Mouse (Mus musculus) urinary bladder, adult 18-20 months (tissue): ENCODE results near the gene Pate2.
"Not testable (repeated sequence)": the region's sequence is repeated elsewhere in the genome, so short reads cannot be mapped to it uniquely, and the experiment has no call there.

Experiments
- DNase-seq, 2 experiments: peaks; one replicate each; pipeline ENCODE4 v3.0.0; 2022; ENCODE audit warnings: low spot score in 2 of 2, mixed read lengths in 2 of 2

The Pate2 gene

GRCm38 (mm10) chr9:35556494-35557102, 13.5 kb upstream of the Pate2 start:
- DNase-seq = no peak

- DNase-seq = no peak
Measured at GRCm38 (mm10) chr9:35558257-35559008, 11.7 kb upstream of the Pate2 start, which contains the start of the genes Ddx25 and Pus3. Gene Ddx25 (minus strand): TSS chr9:35558528. Gene Pus3 (plus strand): TSS chr9:35558595.

GRCm38 (mm10) chr9:35559009-35559890, 10.8 kb upstream of the Pate2 start:
- peak; percentile 49 to 52 for DNase-seq

GRCm38 (mm10) chr9:35561076-35561475, 9.0 kb upstream of the Pate2 start:
- no peak for DNase-seq

- DNase-seq = no peak
Measured at GRCm38 (mm10) chr9:35561583-35561982, 8.5 kb upstream of the Pate2 start.

GRCm38 (mm10) chr9:35564536-35565240, 5.4 kb upstream of the Pate2 start:
- no peak for DNase-seq

- DNase-seq = no peak
Measured at GRCm38 (mm10) chr9:35567995-35568394, 2.1 kb upstream of the Pate2 start.

GRCm38 (mm10) chr9:35570663-35571062, 579 bp downstream of the Pate2 start:
- no peak for DNase-seq

- no peak for DNase-seq
Measured at GRCm38 (mm10) chr9:35574416-35574815, 4.3 kb downstream of the Pate2 start.

- no peak for DNase-seq
Measured at GRCm38 (mm10) chr9:35587674-35588073, 17.6 kb downstream of the Pate2 start.

- DNase-seq = no peak
Measured at GRCm38 (mm10) chr9:35592903-35593302, 22.8 kb downstream of the Pate2 start.

GRCm38 (mm10) chr9:35607647-35608405, 37.7 kb downstream of the Pate2 start:
- DNase-seq = no peak

GRCm38 (mm10) chr9:35611841-35612240, 41.8 kb downstream of the Pate2 start, which contains the start of gene Pate4:
Gene Pate4 (minus strand): TSS chr9:35611941.
- DNase-seq = no peak

GRCm38 (mm10) chr9:35614005-35614404, 43.9 kb downstream of the Pate2 start:
- DNase-seq = no peak

GRCm38 (mm10) chr9:35616784-35617183, 46.7 kb downstream of the Pate2 start:
- DNase-seq = not testable (repeated sequence)

- no peak for DNase-seq
Measured at GRCm38 (mm10) chr9:35632981-35633380, 62.9 kb downstream of the Pate2 start.

- DNase-seq = no peak
Measured at GRCm38 (mm10) chr9:35648102-35648501, 78.0 kb downstream of the Pate2 start, which contains the start of gene Pate3. Gene Pate3 (minus strand): TSS chr9:35648202.

- no peak for DNase-seq
Measured at GRCm38 (mm10) chr9:35673557-35673956, 103.5 kb downstream of the Pate2 start.

- no peak for DNase-seq
Measured at GRCm38 (mm10) chr9:35687013-35687412, 116.9 kb downstream of the Pate2 start, which contains the start of gene Pate1. Gene Pate1 (minus strand): TSS chr9:35687390.

GRCm38 (mm10) chr9:35691924-35692323, 121.8 kb downstream of the Pate2 start:
- DNase-seq = no peak

- no peak for DNase-seq
Measured at GRCm38 (mm10) chr9:35707265-35707664, 137.2 kb downstream of the Pate2 start.
